Mouse (Mus musculus): Measurements from ENCODE around the gene Slc39a8. TPM values are rescaled to one million over a fixed set of nuclear protein-coding genes. Genes with fewer than 3 reads are reported as not detected.

The Slc39a8 gene
- polyA plus RNA-seq (2014; fragmentation: Nextera tagmentation; extraction: Ambion mirVana) = 45.8 and 51.7 TPM in 2 replicates

DNA sequence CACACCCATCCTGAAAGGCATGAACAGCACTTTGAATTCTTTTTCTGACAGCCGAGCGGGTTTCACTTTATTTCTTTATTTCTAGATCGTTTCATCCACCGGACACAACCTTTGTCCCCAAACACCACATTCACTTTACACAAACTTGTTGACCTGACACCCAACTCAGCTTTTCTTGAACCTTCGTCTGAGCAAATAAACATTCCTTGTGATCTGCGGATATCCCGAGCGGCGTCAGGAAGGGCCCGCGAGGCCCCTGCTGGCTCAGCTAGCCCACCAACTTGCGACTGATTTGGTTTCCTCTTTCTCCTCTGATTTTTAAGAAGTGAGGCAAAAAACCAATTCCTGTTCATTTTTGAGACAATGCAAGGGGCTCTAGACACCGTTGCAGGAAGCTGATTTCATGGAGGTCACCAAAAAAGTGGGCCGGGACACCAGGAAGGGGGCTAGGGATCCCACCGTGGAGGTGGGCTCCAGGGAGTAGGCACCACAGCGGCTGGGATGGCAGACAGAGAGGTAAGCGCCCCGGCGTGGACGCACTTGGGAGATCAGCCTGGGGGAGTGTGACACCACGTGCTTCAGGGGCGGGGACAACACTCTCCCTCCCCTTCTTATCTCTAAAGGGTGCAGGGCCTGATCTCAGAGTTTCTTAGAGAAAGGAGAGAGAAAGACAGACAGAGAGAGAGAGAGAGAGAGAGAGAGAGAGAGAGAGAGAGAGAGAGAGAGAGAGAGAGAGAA, at the start of gene Slc39a8:
Slc39a8 (plus strand) TSS at position 264 of the 738 bp plus-strand sequence.
- WGBS (ENCODE audit: insufficient replicate concordance) = 3% methylated on average over 22 of the region's 22 CpGs
- Histone ChIP-seq H3K27ac (ENCODE audit: low read depth, low read length) (peak within 1 kb of the TSS; percentile 91), H3K4me3 (ENCODE audit: low read depth, low read length) (peak within 1 kb of the TSS; percentile 76), H3K36me3 (ENCODE audit: control insufficient read depth, insufficient read depth, low read length) (no peaks in the 10 kb centered on the region), H3K27me3 (ENCODE audit: control insufficient read depth, insufficient read depth, low read length) (no peaks in the 10 kb centered on the region), H3K4me1 (ENCODE audit: control insufficient read depth, insufficient read depth, low read length) (peaks cover 6% of the 10 kb centered on the region), H3K9me3 (replicated peaks; ENCODE audit: control insufficient read depth, low read length) (no peaks in the 10 kb centered on the region), H3K9ac (ENCODE audit: low read depth, low read length) (peak within 1 kb of the TSS; percentile 86), H3K4me2 (peak within 1 kb of the TSS; percentile 92)
- ATAC-seq (replicated peaks; ENCODE audit: insufficient number of reproducible peaks, low FRiP score, low TSS enrichment) = peak; percentile 93

DNA sequence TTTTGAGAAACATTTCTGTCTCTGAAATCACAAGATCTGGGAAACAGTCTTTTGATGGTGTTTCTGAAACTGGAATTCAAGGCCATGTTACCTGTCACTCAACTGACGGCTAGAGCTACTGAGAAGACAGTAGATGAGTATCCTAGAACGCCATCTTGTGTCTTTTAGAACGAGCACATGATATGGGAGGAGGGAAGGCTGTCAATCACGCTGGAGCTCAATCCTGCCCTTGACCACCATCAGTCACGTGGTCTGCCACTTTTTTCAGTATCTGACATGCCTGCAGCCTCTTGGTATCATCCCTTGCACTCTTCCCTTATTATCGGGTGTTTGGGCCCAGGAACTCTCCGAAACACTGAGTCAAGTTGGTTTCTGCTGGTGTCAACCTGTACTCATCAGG, 40.0 kb upstream of the Slc39a8 start:
- H3K9me3 ChIP-seq (replicated peaks; ENCODE audit: control insufficient read depth, low read length) = no peaks in the 10 kb centered on the region
- H3K4me1 ChIP-seq (ENCODE audit: control insufficient read depth, insufficient read depth, low read length) = no peaks in the 10 kb centered on the region
- H3K27ac ChIP-seq (ENCODE audit: low read depth, low read length) = no peak overlapping the region
- no peak overlapping the region for H3K9ac ChIP-seq (ENCODE audit: low read depth, low read length)
- no peak overlapping the region for H3K4me3 ChIP-seq (ENCODE audit: low read depth, low read length)
- no peak for ATAC-seq (replicated peaks; ENCODE audit: insufficient number of reproducible peaks, low FRiP score, low TSS enrichment)
- WGBS (ENCODE audit: insufficient replicate concordance) = 78% methylated on average over 7 of the region's 7 CpGs
- no peaks in the 10 kb centered on the region for H3K36me3 ChIP-seq (ENCODE audit: control insufficient read depth, insufficient read depth, low read length)
- H3K4me2 ChIP-seq = no peak overlapping the region
- H3K27me3 ChIP-seq (ENCODE audit: control insufficient read depth, insufficient read depth, low read length) = no peaks in the 10 kb centered on the region

DNA sequence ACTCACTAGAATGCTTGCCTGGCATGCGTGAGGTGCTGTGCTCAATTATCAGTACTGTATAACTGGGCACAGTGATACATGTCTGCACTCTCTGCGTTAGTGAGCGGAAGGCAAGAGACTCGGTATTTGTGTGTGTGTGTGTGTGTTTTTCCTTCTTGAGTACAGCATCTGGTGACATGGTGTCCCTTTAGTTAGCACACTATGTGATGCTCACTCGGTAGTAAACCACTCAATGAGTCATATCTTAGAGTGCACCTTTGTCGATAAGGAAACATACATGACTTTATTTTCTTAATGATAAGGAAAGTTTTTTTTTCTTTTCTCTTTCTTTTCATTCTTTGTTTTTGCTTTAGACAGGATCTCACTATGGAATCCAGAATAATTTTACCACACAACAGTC, 29.0 kb upstream of the Slc39a8 start:
- Histone ChIP-seq H3K27me3 (ENCODE audit: control insufficient read depth, insufficient read depth, low read length) (no peaks in the 10 kb centered on the region), H3K27ac (ENCODE audit: low read depth, low read length) (no peak overlapping the region), H3K4me2 (no peak overlapping the region), H3K4me1 (ENCODE audit: control insufficient read depth, insufficient read depth, low read length) (no peaks in the 10 kb centered on the region), H3K9ac (ENCODE audit: low read depth, low read length) (no peak overlapping the region), H3K9me3 (replicated peaks; ENCODE audit: control insufficient read depth, low read length) (no peaks in the 10 kb centered on the region), H3K4me3 (ENCODE audit: low read depth, low read length) (no peak overlapping the region), H3K36me3 (ENCODE audit: control insufficient read depth, insufficient read depth, low read length) (no peaks in the 10 kb centered on the region)
- no peak for ATAC-seq (replicated peaks; ENCODE audit: insufficient number of reproducible peaks, low FRiP score, low TSS enrichment)
- WGBS (ENCODE audit: insufficient replicate concordance) = 79% methylated on average over 6 of the region's 6 CpGs

DNA sequence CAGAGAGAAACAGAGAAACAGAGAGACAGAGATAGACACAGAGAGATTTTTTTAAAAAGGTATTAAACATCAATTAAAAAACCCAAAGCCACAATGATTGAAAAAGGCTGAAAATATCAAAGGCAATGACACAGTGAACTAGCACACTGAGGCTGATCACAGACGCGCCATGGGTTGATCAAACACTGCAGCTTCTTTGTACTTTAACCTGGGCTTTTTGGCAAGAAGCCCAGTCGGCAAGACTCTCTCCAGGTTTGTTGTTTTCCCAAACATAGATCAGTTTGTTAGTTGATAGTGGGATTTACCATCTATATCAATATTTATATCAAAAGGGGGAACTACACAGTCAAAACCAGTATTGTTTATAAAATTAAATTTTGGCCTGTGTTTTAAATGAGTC, 26.8 kb upstream of the Slc39a8 start:
- no peak overlapping the region for H3K9ac ChIP-seq (ENCODE audit: low read depth, low read length)
- no peaks in the 10 kb centered on the region for H3K9me3 ChIP-seq (replicated peaks; ENCODE audit: control insufficient read depth, low read length)
- H3K36me3 ChIP-seq (ENCODE audit: control insufficient read depth, insufficient read depth, low read length) = no peaks in the 10 kb centered on the region
- H3K4me2 ChIP-seq = no peak overlapping the region
- WGBS (ENCODE audit: insufficient replicate concordance) = 74% methylated on average over 3 of the region's 3 CpGs
- no peak for ATAC-seq (replicated peaks; ENCODE audit: insufficient number of reproducible peaks, low FRiP score, low TSS enrichment)
- no peak overlapping the region for H3K4me3 ChIP-seq (ENCODE audit: low read depth, low read length)
- no peaks in the 10 kb centered on the region for H3K27me3 ChIP-seq (ENCODE audit: control insufficient read depth, insufficient read depth, low read length)
- H3K27ac ChIP-seq (ENCODE audit: low read depth, low read length) = no peak overlapping the region
- no peaks in the 10 kb centered on the region for H3K4me1 ChIP-seq (ENCODE audit: control insufficient read depth, insufficient read depth, low read length)

DNA sequence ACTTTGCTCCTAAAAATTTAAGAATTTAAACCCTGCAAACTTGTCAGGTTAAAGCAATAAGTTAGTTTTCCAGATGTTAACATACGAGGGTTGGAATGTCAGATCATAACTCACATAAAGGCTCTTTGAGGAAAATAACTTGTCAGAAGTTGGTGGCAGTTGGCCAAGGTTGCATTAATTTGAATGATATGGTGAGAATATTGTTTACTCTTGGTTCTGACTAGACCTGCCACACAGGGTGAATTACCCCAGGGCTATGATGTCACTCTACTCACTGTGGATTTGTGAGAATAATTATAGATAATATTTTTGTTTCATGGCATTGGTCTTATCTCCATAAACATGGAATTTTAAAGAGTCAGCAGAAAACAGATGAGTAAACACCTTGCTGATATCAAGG, 26.4 kb upstream of the Slc39a8 start:
- Histone ChIP-seq H3K9ac (ENCODE audit: low read depth, low read length) (no peak overlapping the region), H3K27ac (ENCODE audit: low read depth, low read length) (no peak overlapping the region), H3K4me1 (ENCODE audit: control insufficient read depth, insufficient read depth, low read length) (no peaks in the 10 kb centered on the region), H3K36me3 (ENCODE audit: control insufficient read depth, insufficient read depth, low read length) (no peaks in the 10 kb centered on the region), H3K9me3 (replicated peaks; ENCODE audit: control insufficient read depth, low read length) (no peaks in the 10 kb centered on the region), H3K4me2 (no peak overlapping the region), H3K27me3 (ENCODE audit: control insufficient read depth, insufficient read depth, low read length) (no peaks in the 10 kb centered on the region), H3K4me3 (ENCODE audit: low read depth, low read length) (no peak overlapping the region)
- ATAC-seq (replicated peaks; ENCODE audit: insufficient number of reproducible peaks, low FRiP score, low TSS enrichment) = no peak
- WGBS (ENCODE audit: insufficient replicate concordance) = 57% methylated on average over 1 of the region's 1 CpGs

GRCm38 (mm10) chr3:135814665-135815064, 10.4 kb upstream of the Slc39a8 start:
- H3K9me3 ChIP-seq (replicated peaks; ENCODE audit: control insufficient read depth, low read length) = no peaks in the 10 kb centered on the region
- H3K4me2 ChIP-seq = no peak overlapping the region
- ATAC-seq (replicated peaks; ENCODE audit: insufficient number of reproducible peaks, low FRiP score, low TSS enrichment) = no peak
- H3K4me1 ChIP-seq (ENCODE audit: control insufficient read depth, insufficient read depth, low read length) = no peaks in the 10 kb centered on the region
- H3K9ac ChIP-seq (ENCODE audit: low read depth, low read length) = no peak overlapping the region
- H3K27me3 ChIP-seq (ENCODE audit: control insufficient read depth, insufficient read depth, low read length) = no peaks in the 10 kb centered on the region
- H3K4me3 ChIP-seq (ENCODE audit: low read depth, low read length) = no peak overlapping the region
- 84% methylated on average over 14 of the region's 14 CpGs for WGBS (ENCODE audit: insufficient replicate concordance)
- no peak overlapping the region for H3K27ac ChIP-seq (ENCODE audit: low read depth, low read length)
- no peaks in the 10 kb centered on the region for H3K36me3 ChIP-seq (ENCODE audit: control insufficient read depth, insufficient read depth, low read length)

GRCm38 (mm10) chr3:135815973-135816727, 8.9 kb upstream of the Slc39a8 start:
- 66% methylated on average over 5 of the region's 5 CpGs for WGBS (ENCODE audit: insufficient replicate concordance)
- peak; percentile 77 for ATAC-seq (replicated peaks; ENCODE audit: insufficient number of reproducible peaks, low FRiP score, low TSS enrichment)

GRCm38 (mm10) chr3:135817124-135817523, 8.0 kb upstream of the Slc39a8 start:
- H3K4me2 ChIP-seq = no peak overlapping the region
- no peak overlapping the region for H3K9ac ChIP-seq (ENCODE audit: low read depth, low read length)
- H3K9me3 ChIP-seq (replicated peaks; ENCODE audit: control insufficient read depth, low read length) = no peaks in the 10 kb centered on the region
- WGBS (ENCODE audit: insufficient replicate concordance) = 78% methylated on average over 1 of the region's 1 CpGs
- H3K27ac ChIP-seq (ENCODE audit: low read depth, low read length) = no peak overlapping the region
- H3K4me3 ChIP-seq (ENCODE audit: low read depth, low read length) = no peak overlapping the region
- H3K36me3 ChIP-seq (ENCODE audit: control insufficient read depth, insufficient read depth, low read length) = no peaks in the 10 kb centered on the region
- no peaks in the 10 kb centered on the region for H3K27me3 ChIP-seq (ENCODE audit: control insufficient read depth, insufficient read depth, low read length)
- no peaks in the 10 kb centered on the region for H3K4me1 ChIP-seq (ENCODE audit: control insufficient read depth, insufficient read depth, low read length)
- ATAC-seq (replicated peaks; ENCODE audit: insufficient number of reproducible peaks, low FRiP score, low TSS enrichment) = no peak

More at GRCm38 (mm10) chr3:135815973-135816727, 8.9 kb upstream of the Slc39a8 start:
- Histone ChIP-seq H3K4me3 (ENCODE audit: low read depth, low read length) (no peak overlapping the region), H3K36me3 (ENCODE audit: control insufficient read depth, insufficient read depth, low read length) (no peaks in the 10 kb centered on the region), H3K27ac (ENCODE audit: low read depth, low read length) (peak overlapping the region; percentile 29; the same call in 1 of the 2 replicates), H3K4me1 (ENCODE audit: control insufficient read depth, insufficient read depth, low read length) (no peaks in the 10 kb centered on the region), H3K9ac (ENCODE audit: low read depth, low read length) (no peak overlapping the region), H3K9me3 (replicated peaks; ENCODE audit: control insufficient read depth, low read length) (no peaks in the 10 kb centered on the region), H3K4me2 (no peak overlapping the region), H3K27me3 (ENCODE audit: control insufficient read depth, insufficient read depth, low read length) (no peaks in the 10 kb centered on the region)

Data from heart, embryonic 11.5 days (tissue).